Mouse (Mus musculus): ENCODE data around the gene Trim2. TPM values are rescaled to one million over a fixed set of nuclear protein-coding genes. Genes with fewer than 3 reads are reported as not detected.

Trim2 gene
- polyA plus RNA-seq (2015; fragmentation: Nextera tagmentation; extraction: Ambion mirVana), result 25.5 and 27.9 TPM in 2 replicates

- Histone ChIP-seq H3K27ac (no peak within 1 kb of the TSS), H3K36me3 (no peaks in the 10 kb centered on the region), H3K27me3 (peaks cover 45% of the 10 kb centered on the region), H3K4me3 (no peak within 1 kb of the TSS), H3K4me1 (peaks cover 23% of the 10 kb centered on the region), H3K9me3 (no peaks in the 10 kb centered on the region), H3K4me2 (no peak within 1 kb of the TSS; the same call in 1 of the 2 replicates), H3K9ac (no peak within 1 kb of the TSS)
- WGBS, result 96% methylated on average over 3 of the region's 3 CpGs
- ATAC-seq (ENCODE audit: insufficient number of reproducible peaks, insufficient read depth, low FRiP score, low TSS enrichment, low read depth), result no peak
Observed at GRCm38 (mm10) chr3:84306777-84307176, at the start of gene Trim2. Trim2 (minus strand) TSS chr3:84306877.

- H3K27ac ChIP-seq, result no peak overlapping the region
- WGBS, result 39% methylated on average over 12 of the region's 12 CpGs
- H3K9me3 ChIP-seq, result no peaks in the 10 kb centered on the region
- no peak overlapping the region for H3K4me2 ChIP-seq
- H3K4me3 ChIP-seq, result no peak overlapping the region
- H3K27me3 ChIP-seq, result 0 out of 2 replicates have a peak, but pooled peaks cover 3% of the 10 kb centered on the region
- no peaks in the 10 kb centered on the region for H3K36me3 ChIP-seq
- H3K9ac ChIP-seq, result no peak overlapping the region
- ATAC-seq (ENCODE audit: insufficient number of reproducible peaks, insufficient read depth, low FRiP score, low TSS enrichment, low read depth), result no peak
- peaks cover 3% of the 10 kb centered on the region; the same call in 1 of the 2 replicates for H3K4me1 ChIP-seq
Observed at GRCm38 (mm10) chr3:84355930-84356689, 49.4 kb upstream of the Trim2 start.

- 37% methylated on average over 5 of the region's 5 CpGs for whole genome bisulfite sequencing
- Histone ChIP-seq H3K9ac (no peak overlapping the region), H3K27ac (no peak overlapping the region)
Observed at GRCm38 (mm10) chr3:84352353-84353034, 45.8 kb upstream of the Trim2 start.

GRCm38 (mm10) chr3:84350311-84350710 is 43.6 kb upstream of the Trim2 start:
- no peak overlapping the region for H3K9ac ChIP-seq
- no peaks in the 10 kb centered on the region for H3K9me3 ChIP-seq
- H3K4me2 ChIP-seq, result no peak overlapping the region
- H3K36me3 ChIP-seq, result no peaks in the 10 kb centered on the region
- no peak overlapping the region for H3K4me3 ChIP-seq
- no peak for ATAC-seq (ENCODE audit: insufficient number of reproducible peaks, insufficient read depth, low FRiP score, low TSS enrichment, low read depth)
- whole genome bisulfite sequencing, result 89% methylated on average over 6 of the region's 6 CpGs
- peaks cover 13% of the 10 kb centered on the region for H3K4me1 ChIP-seq
- peaks cover 29% of the 10 kb centered on the region for H3K27me3 ChIP-seq
- H3K27ac ChIP-seq, result no peak overlapping the region

More at GRCm38 (mm10) chr3:84352353-84353034, 45.8 kb upstream of the Trim2 start:
- no peak for ATAC-seq (ENCODE audit: insufficient number of reproducible peaks, insufficient read depth, low FRiP score, low TSS enrichment, low read depth)
- Histone ChIP-seq H3K27me3 (peaks cover 12% of the 10 kb centered on the region), H3K36me3 (no peaks in the 10 kb centered on the region), H3K4me2 (no peak overlapping the region), H3K9me3 (no peaks in the 10 kb centered on the region), H3K4me1 (peaks cover 3% of the 10 kb centered on the region), H3K4me3 (no peak overlapping the region)

GRCm38 (mm10) chr3:84349771-84350170 is 43.1 kb upstream of the Trim2 start:
- H3K27ac ChIP-seq, result no peak overlapping the region
- peaks cover 29% of the 10 kb centered on the region for H3K27me3 ChIP-seq
- ATAC-seq (ENCODE audit: insufficient number of reproducible peaks, insufficient read depth, low FRiP score, low TSS enrichment, low read depth), result no peak
- no peaks in the 10 kb centered on the region for H3K9me3 ChIP-seq
- no peak overlapping the region for H3K4me2 ChIP-seq
- 86% methylated on average over 10 of the region's 10 CpGs for WGBS
- no peak overlapping the region for H3K4me3 ChIP-seq
- H3K4me1 ChIP-seq, result peaks cover 18% of the 10 kb centered on the region
- no peaks in the 10 kb centered on the region for H3K36me3 ChIP-seq
- H3K9ac ChIP-seq, result no peak overlapping the region

GRCm38 (mm10) chr3:84347426-84347825 is 40.7 kb upstream of the Trim2 start:
- Histone ChIP-seq H3K4me1 (peaks cover 23% of the 10 kb centered on the region), H3K36me3 (no peaks in the 10 kb centered on the region), H3K27me3 (peaks cover 29% of the 10 kb centered on the region), H3K27ac (no peak overlapping the region), H3K9ac (no peak overlapping the region), H3K4me3 (no peak overlapping the region), H3K9me3 (no peaks in the 10 kb centered on the region), H3K4me2 (no peak overlapping the region)
- WGBS, result 43% methylated on average over 4 of the region's 4 CpGs
- ATAC-seq (ENCODE audit: insufficient number of reproducible peaks, insufficient read depth, low FRiP score, low TSS enrichment, low read depth), result no peak

- Histone ChIP-seq H3K4me1 (peaks cover 25% of the 10 kb centered on the region), H3K4me3 (no peak overlapping the region), H3K9ac (no peak overlapping the region), H3K27ac (no peak overlapping the region), H3K4me2 (no peak overlapping the region), H3K9me3 (no peaks in the 10 kb centered on the region), H3K27me3 (peaks cover 29% of the 10 kb centered on the region), H3K36me3 (no peaks in the 10 kb centered on the region)
- 27% methylated on average over 10 of the region's 10 CpGs for WGBS
- ATAC-seq (ENCODE audit: insufficient number of reproducible peaks, insufficient read depth, low FRiP score, low TSS enrichment, low read depth), result no peak
Observed at GRCm38 (mm10) chr3:84346456-84347150, 39.9 kb upstream of the Trim2 start.

GRCm38 (mm10) chr3:84345646-84345980 is 38.9 kb upstream of the Trim2 start:
- Histone ChIP-seq H3K9me3 (no peaks in the 10 kb centered on the region), H3K4me1 (peaks cover 25% of the 10 kb centered on the region), H3K36me3 (no peaks in the 10 kb centered on the region), H3K27ac (no peak overlapping the region), H3K27me3 (peaks cover 29% of the 10 kb centered on the region), H3K4me2 (peak overlapping the region; percentile 75), H3K4me3 (peak overlapping the region; percentile 38), H3K9ac (no peak overlapping the region)
- 57% methylated on average over 6 of the region's 6 CpGs for WGBS
- no peak for ATAC-seq (ENCODE audit: insufficient number of reproducible peaks, insufficient read depth, low FRiP score, low TSS enrichment, low read depth)

- Histone ChIP-seq H3K27me3 (peaks cover 29% of the 10 kb centered on the region), H3K36me3 (no peaks in the 10 kb centered on the region), H3K9me3 (no peaks in the 10 kb centered on the region), H3K27ac (no peak overlapping the region), H3K4me1 (peaks cover 25% of the 10 kb centered on the region), H3K4me2 (peak overlapping the region; percentile 75), H3K9ac (peak overlapping the region; percentile 47; the same call in 1 of the 2 replicates), H3K4me3 (peak overlapping the region; percentile 38)
- ATAC-seq (ENCODE audit: insufficient number of reproducible peaks, insufficient read depth, low FRiP score, low TSS enrichment, low read depth), result 0 out of 2 replicates have a peak, but pooled peaks have one; percentile 35
- 4% methylated on average over 28 of the region's 28 CpGs for WGBS
Observed at GRCm38 (mm10) chr3:84344725-84345645, 38.3 kb upstream of the Trim2 start.

- H3K4me1 ChIP-seq, result peaks cover 25% of the 10 kb centered on the region
- no peak overlapping the region for H3K9ac ChIP-seq
- no peak for ATAC-seq (ENCODE audit: insufficient number of reproducible peaks, insufficient read depth, low FRiP score, low TSS enrichment, low read depth)
- no peaks in the 10 kb centered on the region for H3K9me3 ChIP-seq
- H3K4me3 ChIP-seq, result no peak overlapping the region
- H3K36me3 ChIP-seq, result no peaks in the 10 kb centered on the region
- peaks cover 27% of the 10 kb centered on the region for H3K27me3 ChIP-seq
- no peak overlapping the region for H3K4me2 ChIP-seq
- 91% methylated on average over 9 of the region's 9 CpGs for WGBS
- no peak overlapping the region for H3K27ac ChIP-seq
Observed at GRCm38 (mm10) chr3:84343101-84343500, 36.4 kb upstream of the Trim2 start.

- peaks cover 25% of the 10 kb centered on the region for H3K4me1 ChIP-seq
- 55% methylated on average over 7 of the region's 7 CpGs for WGBS
- H3K4me2 ChIP-seq, result no peak overlapping the region
- no peaks in the 10 kb centered on the region for H3K36me3 ChIP-seq
- H3K9ac ChIP-seq, result no peak overlapping the region
- H3K27me3 ChIP-seq, result peaks cover 14% of the 10 kb centered on the region; the same call in 1 of the 2 replicates
- no peak overlapping the region for H3K4me3 ChIP-seq
- H3K27ac ChIP-seq, result no peak overlapping the region
- no peak for ATAC-seq (ENCODE audit: insufficient number of reproducible peaks, insufficient read depth, low FRiP score, low TSS enrichment, low read depth)
- H3K9me3 ChIP-seq, result no peaks in the 10 kb centered on the region
Observed at GRCm38 (mm10) chr3:84341811-84342210, 35.1 kb upstream of the Trim2 start.

Measured in embryonic facial prominence, embryonic 13.5 days (tissue).